Mouse (Mus musculus) frontal cortex, postnatal 25 days (tissue): ENCODE measurements around the gene Vcan.
A peak's percentile ranks its signal among the peaks of the same experiment; 100 is the strongest.
"Not testable (repeated sequence)": the region's sequence is repeated elsewhere in the genome, so short reads cannot be mapped to it uniquely, and the experiment has no call there.

Experiments used
- DNase-seq, 2 experiments: peaks; one replicate each; pipeline ENCODE4 v3.0.0; 2022; ENCODE audit warnings: low spot score in 2 of 2

Gene Vcan

DNA sequence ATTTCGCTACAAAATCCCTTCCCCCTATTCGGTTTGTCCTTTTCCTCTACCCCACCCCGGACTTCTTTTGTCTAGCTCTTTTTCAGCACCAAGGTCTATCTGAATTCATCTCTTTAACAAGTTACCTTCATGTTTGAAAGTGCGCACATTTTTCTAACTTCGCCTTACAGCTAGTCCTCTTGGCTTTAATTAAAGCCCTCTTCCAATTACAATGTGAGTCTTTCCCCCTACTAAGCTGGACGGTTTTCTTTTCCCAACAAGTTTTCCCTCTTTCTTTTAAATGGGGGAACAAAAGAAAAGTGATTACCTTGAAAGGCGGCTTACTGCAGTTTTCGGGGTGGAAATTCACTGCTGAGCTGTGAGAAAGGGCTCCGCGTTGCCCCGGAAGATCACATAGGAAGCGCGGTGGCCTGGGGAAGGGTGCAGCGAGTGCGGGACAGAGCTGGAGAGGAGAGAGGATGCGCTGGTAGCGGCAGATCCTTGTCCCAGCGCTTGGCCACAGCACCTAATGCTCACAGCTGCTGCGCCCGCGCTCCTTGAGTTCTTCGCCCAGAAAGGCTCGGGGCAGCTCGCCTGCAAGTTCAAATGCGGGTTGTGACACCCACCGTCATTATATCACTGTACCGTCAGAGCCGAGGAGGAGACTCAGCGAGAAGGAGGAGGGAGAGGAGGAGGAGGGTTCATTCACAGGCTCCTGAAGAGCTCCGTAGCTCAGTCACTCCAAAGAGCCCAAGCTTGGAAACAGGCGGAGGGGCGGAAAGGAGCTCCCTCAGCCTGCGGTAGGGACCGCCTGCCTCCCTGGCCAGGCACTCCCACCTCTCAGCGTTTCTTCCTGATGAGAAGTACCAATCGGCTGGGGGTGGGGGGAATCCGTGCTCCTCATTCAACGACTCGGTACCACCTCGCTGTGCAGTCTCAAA lies at the start of gene Vcan:
Gene Vcan, minus strand, starts transcription at position 744 of the 920 bp plus-strand sequence.
- peak in 1 of 2 experiments; percentile 18 for DNase-seq

GRCm38 (mm10) chr13:89791475-89791874 lies 49.2 kb upstream of the Vcan start:
- DNase-seq: no peak

GRCm38 (mm10) chr13:89782886-89783285 lies 40.6 kb upstream of the Vcan start:
- no peak for DNase-seq

GRCm38 (mm10) chr13:89780276-89780675 lies 38.0 kb upstream of the Vcan start:
- no peak for DNase-seq

- peak; percentile 29 to 35 for DNase-seq
Measured at GRCm38 (mm10) chr13:89779208-89779911, 37.1 kb upstream of the Vcan start.

- no peak for DNase-seq
Measured at GRCm38 (mm10) chr13:89777764-89778163, 35.5 kb upstream of the Vcan start.

DNA sequence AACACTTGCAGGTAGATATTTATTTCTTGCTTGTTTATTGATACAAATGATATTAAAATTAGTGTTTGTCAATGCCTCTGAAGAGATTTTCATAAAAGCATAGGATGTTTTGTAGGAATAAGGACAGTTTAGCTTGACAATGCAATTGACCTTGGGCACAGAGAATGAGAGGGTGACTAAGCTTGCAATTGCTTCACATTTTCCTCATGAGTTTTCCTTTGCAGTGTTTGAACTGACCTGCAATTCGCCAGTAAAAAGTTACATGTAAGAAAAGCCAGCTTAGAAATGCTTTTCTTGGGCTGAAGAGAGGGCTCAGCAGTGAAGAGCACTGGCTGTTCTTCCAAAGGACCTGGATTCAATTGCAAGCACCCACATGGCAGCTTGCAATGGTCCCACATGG lies 34.8 kb upstream of the Vcan start:
- DNase-seq: no peak

GRCm38 (mm10) chr13:89766551-89766950 lies 24.2 kb upstream of the Vcan start:
- DNase-seq: no peak

DNA sequence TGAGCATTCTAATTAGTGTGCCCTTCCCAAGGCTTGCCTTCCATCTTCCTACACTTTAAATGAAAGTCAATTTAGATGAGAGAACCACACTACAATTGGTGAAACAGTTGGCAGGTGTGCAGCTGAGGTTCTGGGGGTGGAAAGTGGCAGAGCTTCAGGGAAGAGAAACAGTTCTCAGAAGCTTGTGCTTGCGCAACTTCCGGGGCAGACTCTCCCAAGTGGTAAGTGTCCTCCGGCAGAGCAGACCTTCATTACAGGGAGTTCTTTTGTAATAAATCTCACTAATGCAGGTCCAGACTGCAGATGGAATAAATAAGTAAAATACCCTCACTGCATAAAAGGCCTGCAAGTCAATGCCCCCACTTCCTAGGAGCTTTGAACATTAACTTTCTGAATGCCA lies 23.7 kb upstream of the Vcan start:
- no peak for DNase-seq

- DNase-seq: no peak
Measured at GRCm38 (mm10) chr13:89762339-89762738, 20.0 kb upstream of the Vcan start.

DNA sequence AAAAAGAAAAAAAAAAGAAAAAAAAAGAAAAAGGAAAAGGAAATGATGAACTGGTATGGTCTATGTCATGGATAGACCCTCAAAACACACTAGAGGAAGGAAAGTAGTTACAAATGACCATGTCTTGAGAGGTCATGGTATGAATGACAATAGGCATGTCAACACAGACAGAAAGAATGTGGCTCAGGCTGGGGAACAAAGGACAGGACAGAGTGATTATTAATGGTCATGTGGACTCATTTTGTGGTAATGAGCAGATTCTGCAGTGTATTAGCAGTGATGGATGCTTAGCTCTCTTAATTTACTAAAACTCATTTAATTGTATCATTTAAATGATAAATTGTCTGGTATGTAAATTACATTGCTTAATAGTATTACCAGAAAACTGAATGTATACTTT lies 14.0 kb upstream of the Vcan start:
- DNase-seq: no peak

- not testable (repeated sequence) for DNase-seq
Measured at GRCm38 (mm10) chr13:89750562-89750961, 8.3 kb upstream of the Vcan start.

DNA sequence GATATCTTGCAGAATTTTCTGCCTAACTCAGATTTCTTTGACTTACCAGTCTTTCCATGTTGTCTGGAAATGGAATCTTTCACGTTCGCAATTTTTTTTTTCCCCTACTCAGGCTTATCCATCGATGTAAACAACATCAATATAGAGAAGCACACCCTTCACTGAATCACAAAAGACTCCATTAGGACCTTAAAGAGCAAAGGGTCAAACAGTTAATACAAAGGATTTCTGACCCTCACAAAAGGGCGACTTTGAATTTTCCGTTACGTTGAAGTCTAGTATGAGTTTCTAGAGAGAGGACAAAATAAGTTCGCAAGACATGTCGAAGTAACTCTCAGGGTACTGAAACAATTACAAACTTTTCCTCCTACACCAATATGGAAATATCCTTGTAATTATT lies 892 bp upstream of the Vcan start:
- DNase-seq: no peak

- no peak for DNase-seq
Measured at GRCm38 (mm10) chr13:89742686-89743200, 434 bp upstream of the Vcan start.

DNA sequence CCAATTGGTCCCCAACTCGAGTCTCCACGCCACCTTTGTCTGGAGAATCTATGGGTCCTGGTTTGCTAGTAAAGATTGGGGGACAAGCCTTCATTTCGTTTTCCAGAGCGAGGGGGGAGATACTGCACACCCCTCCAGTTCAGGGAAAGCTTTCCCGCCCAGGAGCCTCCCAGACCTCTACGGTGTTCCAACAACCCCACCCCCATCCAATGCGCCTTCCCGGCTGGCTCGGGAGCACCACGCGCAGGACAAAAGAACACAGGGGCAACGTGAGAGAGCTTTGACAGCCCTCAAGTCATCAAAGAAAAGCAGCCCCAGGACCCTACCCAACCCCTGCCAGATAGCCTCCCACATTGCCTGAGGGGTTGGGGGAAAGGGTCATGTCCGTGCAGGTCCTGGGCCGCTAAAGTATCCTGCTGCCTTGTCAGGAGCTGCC lies 1.2 kb downstream of the Vcan start:
- DNase-seq: peak in 1 of 2 experiments; percentile 4

DNA sequence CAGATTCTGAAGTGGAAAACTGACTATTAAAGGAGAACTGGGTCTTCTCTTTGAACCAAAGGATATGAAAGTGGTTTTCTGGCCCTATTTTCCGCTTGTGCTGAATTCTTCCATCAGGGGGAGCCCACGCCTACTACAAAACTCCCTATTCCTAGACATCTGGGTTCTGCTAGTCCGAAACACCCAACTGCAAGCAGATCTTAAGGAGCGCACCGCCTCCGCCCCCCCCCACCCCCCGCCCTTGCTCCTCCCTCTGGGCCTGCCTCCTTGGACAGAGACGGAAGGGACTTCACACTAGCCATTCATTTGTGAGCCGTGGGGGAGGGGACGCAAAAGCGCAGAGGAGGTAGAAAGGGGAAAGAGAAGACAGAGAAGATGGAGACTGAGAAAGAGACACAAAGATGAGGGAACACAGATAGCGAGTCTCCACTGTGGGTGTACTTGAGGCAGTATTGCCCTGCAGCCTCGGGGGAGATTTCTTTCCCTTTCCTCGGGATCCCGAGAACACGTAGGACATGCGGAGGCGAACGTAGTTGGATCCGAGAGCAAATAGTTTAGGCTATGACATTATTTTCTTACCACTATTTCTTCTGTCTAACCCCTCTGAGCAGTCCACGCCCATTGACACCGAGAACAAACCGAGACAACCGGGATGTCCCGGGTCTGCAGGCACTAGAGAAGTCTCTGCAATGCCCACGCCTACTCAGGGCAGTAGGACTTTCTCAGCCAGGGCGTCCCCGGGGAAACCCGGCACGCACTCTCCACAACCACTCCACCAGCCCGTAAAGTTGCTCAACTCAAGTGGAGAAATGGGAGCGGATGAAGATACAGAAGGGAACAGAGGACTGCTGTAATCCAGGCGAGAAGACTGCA lies 1.8 kb downstream of the Vcan start:
- peak; percentile 55 to 64 for DNase-seq

GRCm38 (mm10) chr13:89739696-89740242 lies 2.5 kb downstream of the Vcan start:
- no peak for DNase-seq

DNA sequence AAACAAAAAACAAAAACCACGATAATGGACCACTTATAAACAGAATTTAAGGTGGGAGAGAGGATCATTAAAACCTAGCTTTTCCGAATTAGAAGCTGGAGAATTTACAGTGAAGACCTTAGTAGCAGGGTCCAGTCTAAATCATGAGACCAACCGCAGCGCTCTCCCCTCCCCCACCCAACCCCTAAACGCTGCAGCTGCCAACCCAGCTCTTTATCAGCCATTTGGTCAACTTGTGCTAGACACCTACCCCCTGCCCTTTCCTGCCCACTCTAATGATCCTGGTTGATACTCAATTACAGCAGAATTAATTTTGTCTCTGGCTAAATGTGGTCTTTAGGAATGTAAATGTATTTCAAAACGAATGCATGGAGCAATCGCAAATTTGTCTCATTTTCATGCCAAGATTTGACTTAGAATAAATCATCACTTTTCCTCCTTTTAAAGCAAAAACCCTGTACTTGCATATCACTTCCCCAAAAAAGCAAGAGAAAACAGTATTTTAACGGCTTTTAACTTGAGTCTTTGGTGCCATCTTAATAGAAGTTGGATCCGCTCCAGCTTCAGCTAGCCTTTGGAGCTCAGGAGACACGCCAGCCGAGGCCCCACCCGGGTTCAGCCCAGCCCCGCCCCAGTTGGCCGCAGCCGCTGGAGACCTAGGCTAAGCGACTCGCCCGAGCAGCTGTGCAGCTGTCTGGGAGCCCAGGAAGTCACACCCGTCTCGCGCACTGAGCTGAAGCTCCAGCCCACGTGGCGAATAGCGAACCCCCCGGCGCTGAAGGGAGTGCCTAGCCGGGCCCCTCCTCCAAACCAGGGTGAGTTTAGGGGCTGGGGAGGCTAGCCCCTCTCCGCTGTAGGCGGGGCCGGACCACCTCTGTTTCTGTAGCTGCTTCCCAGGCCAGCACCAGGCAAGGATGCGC lies 3.3 kb downstream of the Vcan start:
- peak; percentile 29 to 30 for DNase-seq

DNA sequence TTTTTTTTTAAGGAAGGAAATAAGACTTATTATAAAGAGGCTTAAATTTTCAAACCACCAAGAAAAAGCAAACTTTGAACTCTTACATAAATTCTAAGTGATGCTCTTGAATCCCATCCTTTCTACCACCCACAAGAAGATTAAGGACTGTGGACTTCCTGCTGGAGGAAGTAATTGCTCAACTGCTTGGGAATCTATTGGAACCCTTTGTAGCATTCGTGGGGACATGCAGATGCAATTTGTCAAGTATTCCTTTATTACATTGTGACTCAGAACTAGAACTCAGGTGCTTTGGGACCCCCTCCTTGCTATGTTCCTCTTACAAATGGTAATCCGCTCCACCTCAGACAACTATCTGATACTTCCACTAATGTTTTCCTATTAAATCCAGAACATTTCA lies 4.0 kb downstream of the Vcan start:
- no peak for DNase-seq

- no peak for DNase-seq
Measured at GRCm38 (mm10) chr13:89735111-89735510, 7.2 kb downstream of the Vcan start.
